ENCODE assay signal across 8 mouse cellular contexts in genomic region chr7:101998194-101998927, GRCm38 (mm10). TPM values are rescaled to one million over a fixed set of nuclear protein-coding genes. Genes with fewer than 3 reads are reported as not detected.
DNase-seq lines count a peak whose midpoint lies in the region; ATAC-seq and TF ChIP-seq lines count a peak whose summit lies in the region.

No protein-coding gene starts in this region.

- TF ChIP-seq CTCF in forebrain, postnatal 0 days (IDR thresholded peaks at IDR 0.05; ENCODE audit: low read depth): peak; percentile 93

- H3K27ac ChIP-seq in forebrain, postnatal 0 days (ENCODE audit: low read depth, low read length): 0 out of 2 replicates have a peak overlapping the region, but pooled peaks have one; percentile 35
- H3K27ac ChIP-seq in hindbrain, embryonic 11.5 days (ENCODE audit: low read depth, low read length): no peak overlapping the region

- H3K4me1 ChIP-seq in forebrain, postnatal 0 days (ENCODE audit: insufficient read depth): no peaks in the 10 kb centered on the region
- H3K4me1 ChIP-seq in hindbrain, embryonic 11.5 days (replicated peaks; ENCODE audit: control insufficient read depth, insufficient read depth, low read length): no peaks in the 10 kb centered on the region

- peak; percentile 27 for DNase-seq in MEL-GATA-1-ER (ENCODE audit: extremely low read depth, low read depth)
- peak; percentile 91 for DNase-seq in cerebellum, adult 11-12 months
- peak; percentile 72 for DNase-seq in forebrain, postnatal 0 days
- peak; percentile 84 for DNase-seq in hindbrain, embryonic 11.5 days (ENCODE audit: low spot score)
- peak; percentile 77 to 86 for DNase-seq in layer of hippocampus, postnatal 14 days (ENCODE audit: low spot score in 2 of 2)
- peak; percentile 82 for DNase-seq in lung, postnatal 25 days (ENCODE audit: low spot score)
- DNase-seq in retina, postnatal 7 days (ENCODE audit: low read depth, low spot score): peak; percentile 48
- peak; percentile 89 for DNase-seq in thymus, postnatal 4 days

- no peak overlapping the region for H3K4me2 ChIP-seq in forebrain, postnatal 0 days (ENCODE audit: low read depth)
- H3K4me2 ChIP-seq in hindbrain, embryonic 11.5 days (replicated peaks; ENCODE audit: low read depth, low read length): no peak overlapping the region

- peaks cover 92% of the 10 kb centered on the region for H3K36me3 ChIP-seq in forebrain, postnatal 0 days (ENCODE audit: insufficient read depth)
- peaks cover 42% of the 10 kb centered on the region for H3K36me3 ChIP-seq in hindbrain, embryonic 11.5 days (ENCODE audit: control insufficient read depth, insufficient read depth, low read length)

- 66% methylated on average over 14 of the region's 14 CpGs for WGBS in forebrain, postnatal 0 days
- 77% methylated on average over 14 of the region's 14 CpGs for WGBS in hindbrain, embryonic 11.5 days

- no peaks in the 10 kb centered on the region for H3K9me3 ChIP-seq in forebrain, postnatal 0 days (ENCODE audit: low read length)
- H3K9me3 ChIP-seq in hindbrain, embryonic 11.5 days (ENCODE audit: control insufficient read depth, low read length): no peaks in the 10 kb centered on the region

- ATAC-seq in forebrain, postnatal 0 days: peak; percentile 63
- no peak; the same call in 1 of the 2 replicates for ATAC-seq in hindbrain, embryonic 11.5 days (ENCODE audit: low FRiP score)

- H3K4me3 ChIP-seq in forebrain, postnatal 0 days (ENCODE audit: low read depth, low read length): no peak overlapping the region
- H3K4me3 ChIP-seq in hindbrain, embryonic 11.5 days (ENCODE audit: low read depth, low read length): no peak overlapping the region

- no peak overlapping the region for H3K9ac ChIP-seq in forebrain, postnatal 0 days
- no peak overlapping the region for H3K9ac ChIP-seq in hindbrain, embryonic 11.5 days (ENCODE audit: low read depth, low read length)

- H3K27me3 ChIP-seq in forebrain, postnatal 0 days (ENCODE audit: insufficient read depth, low read length): no peaks in the 10 kb centered on the region
- no peaks in the 10 kb centered on the region for H3K27me3 ChIP-seq in hindbrain, embryonic 11.5 days (ENCODE audit: control insufficient read depth, insufficient read depth, low read length)

RNA-seq across cellular contexts. Expression of gene Il18bp, which starts 20.1 kb away (rescaled TPM):
- total RNA-seq in forebrain, postnatal 0 days (2014; rRNA removed): 9.5 and 11.2 TPM in 2 replicates
- polyA plus RNA-seq in forebrain, postnatal 0 days (2015; fragmentation: Nextera tagmentation; extraction: Ambion mirVana): 1.7 and 2.8 TPM in 2 replicates
- polyA plus RNA-seq in hindbrain, embryonic 11.5 days (2014; fragmentation: Nextera tagmentation; extraction: Ambion mirVana): 3.1 and 4.4 TPM in 2 replicates
- total RNA-seq in layer of hippocampus, postnatal 14 days (2021): 1 to 10 TPM; 8.4 to 8.7 TPM

Comparison
In these comparisons a context has a peak if more than half of its experiments do, and no peak if none do; other contexts are left out.
1. DNase-seq: peak in every context shown above with its lines; median percentile 91 in cerebellum, adult 11-12 months; 89 in thymus, postnatal 4 days; 84 in hindbrain, embryonic 11.5 days; 82 in lung, postnatal 25 days; 82 in layer of hippocampus, postnatal 14 days; 72 in forebrain, postnatal 0 days; 48 in retina, postnatal 7 days; 27 in MEL-GATA-1-ER.